Mouse (Mus musculus) heart, adult 2 months (tissue): ENCODE results near the gene Olig2.

Source experiments
- CTCF ChIP-seq: fragments of 200-600 bp; IDR thresholded peaks from 2 replicates; pipeline ENCODE4 v1.8.1; 2022; ENCODE audit warnings: antibody characterized with exemption, mild to moderate bottlenecking, moderate library complexity
- EP300 ChIP-seq: fragments of 200-500 bp; IDR thresholded peaks from 2 replicates; pipeline ENCODE4 v1.6.1; 2011; ENCODE audit warnings: low read depth, low read length, control low read depth; ENCODE audit not compliant: insufficient read depth

DNA sequence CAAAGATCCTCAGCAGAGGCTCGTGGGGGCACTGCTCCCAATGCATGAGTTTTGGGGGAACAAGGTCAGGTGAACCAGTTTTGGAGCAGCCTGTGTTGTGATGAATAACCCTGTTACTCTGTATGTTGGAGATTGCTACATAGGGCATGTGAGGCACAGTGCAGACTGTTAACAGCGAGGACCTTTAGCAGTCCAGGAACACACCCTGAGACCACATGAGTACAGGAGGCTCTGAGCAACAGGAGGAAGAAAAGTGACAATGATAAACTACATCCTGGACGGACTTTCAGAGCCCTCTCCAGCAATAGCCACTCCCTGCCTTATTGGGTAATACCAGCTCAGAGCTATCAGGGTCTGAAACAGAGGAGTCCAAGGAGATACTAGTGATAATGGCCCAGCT, 33.7 kb downstream of the Olig2 start:
- TF ChIP-seq CTCF = no peak
- no peak for TF ChIP-seq EP300
